Mouse (Mus musculus) hindbrain, postnatal 0 days (tissue): Measurements from ENCODE around the gene Fbxl13. TPM values are rescaled to one million over a fixed set of nuclear protein-coding genes. Genes with fewer than 3 reads are reported as not detected.
A peak's percentile ranks its signal among the peaks of the same experiment; 100 is the strongest.

Source experiments
- ATAC-seq: fragments of 200-750 bp; cut with Nextera tagmentation; 2 replicates; pipeline ENCODE4 v1.8.0; 2017; ENCODE audit warnings: mild to moderate bottlenecking, moderate TSS enrichment, moderate library complexity
- DNase-seq: peaks from one replicate; pipeline ENCODE4 v3.0.0-alpha.2; 2015; ENCODE audit warnings: low spot score
- H3K27ac ChIP-seq: fragments of 300-500 bp; sonication (generic); 2 replicates; pipeline ENCODE4 v1.5.1; 2014; ENCODE audit warnings: mild to moderate bottlenecking
- H3K27me3 ChIP-seq: fragments of 300-500 bp; sonication (generic); 2 replicates; pipeline ENCODE4 v1.6.1; 2014; ENCODE audit warnings: low read length, mixed read lengths; ENCODE audit not compliant: insufficient read depth
- H3K36me3 ChIP-seq: fragments of 300-500 bp; sonication (generic); 2 replicates; pipeline ENCODE4 v1.6.1; 2014; ENCODE audit warnings: low read length, mixed read lengths; ENCODE audit not compliant: insufficient read depth
- H3K4me1 ChIP-seq: fragments of 300-500 bp; sonication (generic); 2 replicates; pipeline ENCODE4 v1.6.1; 2014; ENCODE audit warnings: antibody characterized with exemption, low read length, mixed read lengths; ENCODE audit not compliant: insufficient read depth
- H3K4me2 ChIP-seq: fragments of 300-500 bp; sonication (generic); 2 replicates; pipeline ENCODE4 v1.6.1; 2014; ENCODE audit warnings: low read depth, mild to moderate bottlenecking, low read length, moderate library complexity, mixed read lengths
- H3K4me3 ChIP-seq: fragments of 300-500 bp; sonication (generic); 2 replicates; pipeline ENCODE4 v1.5.1; 2014; ENCODE audit warnings: low read length
- H3K9ac ChIP-seq: fragments of 300-500 bp; sonication (generic); replicated peaks from 2 replicates; pipeline ENCODE4 v1.6.1; 2014; ENCODE audit warnings: mild to moderate bottlenecking, low read length, moderate library complexity, mixed read lengths
- H3K9me3 ChIP-seq: fragments of 300-500 bp; sonication (generic); 2 replicates; pipeline ENCODE4 v1.6.1; 2016; ENCODE audit warnings: low read length, mixed read lengths
- CTCF ChIP-seq: IDR thresholded peaks from 2 replicates; pipeline ENCODE4 v1.5.1; 2016; ENCODE audit warnings: antibody characterized with exemption, control low read depth, low read depth
- WGBS: fragments of 180-500 bp; shearing (Covaris S2); extraction: QIAGEN DNeasy Blood & Tissue Kit; methylation state at CpG from one replicate; pipeline ENCODE4 v1.1.7; 2014; 5-methylcytosine and 5-hydroxymethylcytosine counted together
- polyA plus RNA-seq: library from polyadenylated mRNA; unstranded; fragments of >200 nt; fragmentation: Nextera tagmentation; extraction: Ambion mirVana; gene quantifications from 2 replicates; pipeline ENCODE4 v1.2.1, GENCODE M21; 2015
- total RNA-seq: library from RNA; depleted of rRNA; stranded (reverse); fragments of >200 nt; gene quantifications from 2 replicates; pipeline ENCODE4 v1.2.3, GENCODE M21; 2014

The Fbxl13 gene
- total and polyA plus RNA-seq, 2 experiments from 2014 or later, result 0.16 to 0.23 TPM

GRCm38 (mm10) chr5:21672812-21673635 is 27.6 kb upstream of the Fbxl13 start:
- TF ChIP-seq CTCF, result no peak
- Histone ChIP-seq H3K4me1 (no peaks in the 10 kb centered on the region), H3K36me3 (peaks cover 6% of the 10 kb centered on the region; the same call in 1 of the 2 replicates), H3K27me3 (no peaks in the 10 kb centered on the region), H3K4me3 (no peak overlapping the region), H3K9ac (no peak overlapping the region), H3K4me2 (peak overlapping the region; percentile 40), H3K27ac (peak overlapping the region; percentile 1; the same call in 1 of the 2 replicates), H3K9me3 (no peaks in the 10 kb centered on the region)
- ATAC-seq (no peak), DNase-seq (no peak)
- WGBS, result 46% methylated on average over 23 of the region's 23 CpGs

GRCm38 (mm10) chr5:21669307-21669706 is 23.9 kb upstream of the Fbxl13 start:
- Histone ChIP-seq H3K9ac (no peak overlapping the region), H3K4me3 (no peak overlapping the region), H3K4me1 (no peaks in the 10 kb centered on the region), H3K4me2 (no peak overlapping the region), H3K36me3 (no peaks in the 10 kb centered on the region), H3K27me3 (no peaks in the 10 kb centered on the region), H3K9me3 (no peaks in the 10 kb centered on the region), H3K27ac (no peak overlapping the region)
- TF ChIP-seq CTCF, result no peak
- DNase-seq (no peak), ATAC-seq (no peak)
- 97% methylated on average over 2 of the region's 2 CpGs for WGBS

DNA sequence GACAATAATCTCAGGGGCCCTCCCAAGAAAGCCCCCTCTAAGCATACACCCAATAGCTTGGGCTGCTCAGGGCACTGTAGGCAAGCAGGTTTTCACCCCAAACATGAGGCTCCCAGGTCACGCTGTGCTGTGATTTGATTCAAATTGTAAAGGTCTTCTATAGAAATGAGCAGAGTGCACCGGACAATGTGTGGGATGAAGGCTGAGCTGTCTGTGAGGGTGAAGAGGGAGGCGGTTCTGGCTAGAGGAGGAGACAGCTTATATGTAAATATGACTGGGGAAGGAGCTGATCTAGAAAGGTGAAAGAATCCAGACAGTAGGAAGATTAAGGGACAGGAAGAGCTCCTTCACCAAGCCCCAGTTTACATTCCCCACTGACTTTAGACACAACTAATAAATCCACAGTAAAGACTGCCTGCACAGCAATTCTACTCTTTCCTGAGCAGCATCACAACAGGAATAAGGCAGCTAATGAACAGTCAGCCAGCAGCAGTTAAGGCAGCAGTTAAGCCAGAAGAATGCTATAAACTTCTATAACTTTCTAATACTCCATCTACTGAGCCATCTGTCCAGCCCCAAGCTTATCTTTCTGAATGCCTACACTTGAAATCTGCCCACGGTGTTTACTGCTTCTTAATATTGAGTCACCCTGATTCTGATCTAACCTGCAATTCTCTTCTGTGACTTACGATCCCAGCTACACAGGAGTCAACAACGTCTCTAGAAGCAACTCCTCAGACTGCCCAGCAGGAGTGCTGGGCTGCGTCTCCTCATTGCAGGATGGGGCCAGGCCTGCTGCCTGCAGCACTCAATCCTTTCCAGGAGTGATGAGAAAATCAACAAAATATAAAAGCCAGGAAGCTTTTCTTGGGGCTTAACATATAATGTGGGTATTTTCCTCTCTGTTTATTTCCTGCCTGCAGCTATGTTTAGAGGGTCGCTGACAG is 22.0 kb upstream of the Fbxl13 start:
- no peaks in the 10 kb centered on the region for H3K36me3 ChIP-seq
- H3K4me3 ChIP-seq, result no peak overlapping the region
- WGBS, result 49% methylated on average over 8 of the region's 8 CpGs
- no peak overlapping the region for H3K27ac ChIP-seq
- H3K9ac ChIP-seq, result no peak overlapping the region
- no peaks in the 10 kb centered on the region for H3K4me1 ChIP-seq
- peak; percentile 23; the same call in 1 of the 2 replicates for TF ChIP-seq CTCF
- ATAC-seq (no peak), DNase-seq (no peak)
- no peaks in the 10 kb centered on the region for H3K9me3 ChIP-seq
- H3K27me3 ChIP-seq, result no peaks in the 10 kb centered on the region
- H3K4me2 ChIP-seq, result no peak overlapping the region

DNA sequence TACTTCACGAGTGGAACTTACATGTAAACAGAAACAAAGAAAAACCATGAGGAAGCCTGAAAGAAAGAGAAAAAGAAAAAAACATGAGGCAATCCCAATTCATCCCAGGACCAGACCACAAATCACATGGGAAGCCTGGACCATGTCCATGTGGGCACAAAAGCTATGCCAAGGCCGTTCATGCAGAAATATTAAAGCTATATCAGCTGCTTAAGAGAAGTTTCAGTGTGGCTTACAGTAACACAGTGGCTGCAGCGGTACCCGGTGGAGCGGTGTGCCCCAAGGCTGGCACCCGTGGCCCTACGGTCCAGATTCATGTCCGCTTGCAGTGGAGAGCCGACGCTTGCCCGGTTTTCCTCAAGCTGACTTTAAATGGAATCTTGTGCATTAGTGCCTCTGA is 17.6 kb upstream of the Fbxl13 start:
- peak; percentile 21; the same call in 1 of the 2 replicates for ATAC-seq
- Histone ChIP-seq H3K36me3 (peaks cover 21% of the 10 kb centered on the region; the same call in 1 of the 2 replicates), H3K27me3 (no peaks in the 10 kb centered on the region), H3K4me1 (no peaks in the 10 kb centered on the region), H3K4me2 (no peak overlapping the region), H3K27ac (no peak overlapping the region), H3K9ac (no peak overlapping the region), H3K4me3 (no peak overlapping the region), H3K9me3 (no peaks in the 10 kb centered on the region)
- TF ChIP-seq CTCF, result no peak
- WGBS, result 78% methylated on average over 11 of the region's 11 CpGs
- no peak for DNase-seq

- no peak for DNase-seq
- Histone ChIP-seq H3K36me3 (peaks cover 28% of the 10 kb centered on the region), H3K27me3 (no peaks in the 10 kb centered on the region)
Observed at GRCm38 (mm10) chr5:21660850-21661249, 15.4 kb upstream of the Fbxl13 start.

GRCm38 (mm10) chr5:21658623-21659395 is 13.4 kb upstream of the Fbxl13 start:
- H3K9ac ChIP-seq, result no peak overlapping the region
- no peak overlapping the region for H3K4me2 ChIP-seq
- ATAC-seq (peak; percentile 81), DNase-seq (peak; percentile 84)
- no peak overlapping the region for H3K4me3 ChIP-seq
- no peaks in the 10 kb centered on the region for H3K9me3 ChIP-seq
- WGBS, result 49% methylated on average over 11 of the region's 11 CpGs
- TF ChIP-seq CTCF, result peak; percentile 88
- no peaks in the 10 kb centered on the region for H3K27me3 ChIP-seq
- no peaks in the 10 kb centered on the region for H3K4me1 ChIP-seq
- no peak overlapping the region for H3K27ac ChIP-seq
- peaks cover 34% of the 10 kb centered on the region for H3K36me3 ChIP-seq

More at GRCm38 (mm10) chr5:21660850-21661249, 15.4 kb upstream of the Fbxl13 start:
- Histone ChIP-seq H3K27ac (no peak overlapping the region), H3K4me3 (no peak overlapping the region), H3K9ac (no peak overlapping the region), H3K9me3 (no peaks in the 10 kb centered on the region), H3K4me2 (no peak overlapping the region), H3K4me1 (no peaks in the 10 kb centered on the region)
- WGBS, result 88% methylated on average over 6 of the region's 6 CpGs
- no peak for TF ChIP-seq CTCF
- ATAC-seq, result no peak
